Mouse (Mus musculus) T-helper 1 cell (primary cell): Measurements from ENCODE around the gene Minpp1.

Source experiments
- in situ Hi-C: fragments of 300-600 bp; cut with MboI, MseI; formaldehyde crosslinking; loops from one replicate; pipeline ENCODE4 v1.15.1; 2025; ENCODE audit warnings: high pct_unique_total_duplicates

The Minpp1 gene

GRCm38 (mm10) chr19:32527139-32527538, 41.6 kb downstream of the Minpp1 start:
- in situ Hi-C loops, result no loop called here

- in situ Hi-C loops, result no loop called here
Observed at GRCm38 (mm10) chr19:32528723-32529122, 43.2 kb downstream of the Minpp1 start.

GRCm38 (mm10) chr19:32529252-32529942, 43.8 kb downstream of the Minpp1 start:
- in situ Hi-C loops, result no loop called here

- in situ Hi-C loops, result no loop called here
Observed at GRCm38 (mm10) chr19:32530296-32530695, 44.7 kb downstream of the Minpp1 start.

GRCm38 (mm10) chr19:32532331-32532730, 46.8 kb downstream of the Minpp1 start:
- in situ Hi-C loops, result no loop called here

- in situ Hi-C loops, result no loop called here
Observed at GRCm38 (mm10) chr19:32532737-32533505, 47.4 kb downstream of the Minpp1 start.

GRCm38 (mm10) chr19:32534887-32535286, 49.3 kb downstream of the Minpp1 start:
- in situ Hi-C loops, result no loop called here

GRCm38 (mm10) chr19:32542784-32543490, 57.4 kb downstream of the Minpp1 start:
- in situ Hi-C loops, result no loop called here

GRCm38 (mm10) chr19:32547396-32547795, 61.8 kb downstream of the Minpp1 start:
- in situ Hi-C loops, result no loop called here

- in situ Hi-C loops, result no loop called here
Observed at GRCm38 (mm10) chr19:32548202-32548601, 62.6 kb downstream of the Minpp1 start.

- in situ Hi-C loops, result no loop called here
Observed at GRCm38 (mm10) chr19:32550446-32550845, 64.9 kb downstream of the Minpp1 start.

GRCm38 (mm10) chr19:32551442-32551841, 65.9 kb downstream of the Minpp1 start:
- in situ Hi-C loops, result no loop called here

GRCm38 (mm10) chr19:32552106-32552505, 66.5 kb downstream of the Minpp1 start:
- in situ Hi-C loops, result no loop called here

- in situ Hi-C loops, result no loop called here
Observed at GRCm38 (mm10) chr19:32553310-32553709, 67.7 kb downstream of the Minpp1 start.

GRCm38 (mm10) chr19:32555257-32555656, 69.7 kb downstream of the Minpp1 start:
- in situ Hi-C loops, result no loop called here
